Mouse (Mus musculus): ENCODE measurements around the gene Btnl2.

Btnl2 gene

DNA sequence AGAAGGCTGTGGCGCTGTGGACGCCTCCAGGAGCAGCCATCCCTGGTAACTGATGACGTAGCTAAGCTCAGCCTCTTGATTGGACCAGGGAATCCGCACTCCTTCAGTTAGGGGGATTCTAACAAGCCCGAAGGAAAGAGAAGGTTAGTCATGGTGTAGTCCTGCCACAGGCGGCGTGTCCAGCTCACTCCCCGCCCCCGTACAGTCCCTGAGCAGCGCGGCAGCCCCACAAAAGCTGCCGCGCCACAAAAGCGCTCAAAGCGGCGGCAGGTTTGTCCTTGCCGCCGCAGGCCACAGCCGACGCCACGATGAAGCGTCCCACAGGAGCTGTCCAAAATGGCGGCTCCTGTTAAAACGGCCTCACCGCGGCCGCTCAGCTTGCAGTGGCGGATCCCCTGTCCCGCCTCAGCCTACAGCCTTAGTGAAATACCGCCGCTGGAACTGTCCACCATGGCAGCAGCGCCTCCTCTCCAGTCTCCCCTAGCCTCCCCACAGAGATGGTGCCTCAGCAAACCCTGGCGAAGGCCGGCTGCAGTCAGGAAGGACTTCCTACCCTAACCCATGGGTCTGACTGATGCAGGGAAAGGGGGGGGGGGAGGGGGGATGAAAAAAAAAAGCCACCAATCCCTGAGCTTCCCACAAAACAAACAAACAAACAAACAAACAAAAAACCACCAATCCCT lies 44.2 kb downstream of the Btnl2 start, which contains the start of gene BC051142:
BC051142 (plus strand) TSS at position 110 of the 683 bp plus-strand sequence.
- peak; percentile 73 for DNase-seq (ENCODE audit: low read depth)

DNA sequence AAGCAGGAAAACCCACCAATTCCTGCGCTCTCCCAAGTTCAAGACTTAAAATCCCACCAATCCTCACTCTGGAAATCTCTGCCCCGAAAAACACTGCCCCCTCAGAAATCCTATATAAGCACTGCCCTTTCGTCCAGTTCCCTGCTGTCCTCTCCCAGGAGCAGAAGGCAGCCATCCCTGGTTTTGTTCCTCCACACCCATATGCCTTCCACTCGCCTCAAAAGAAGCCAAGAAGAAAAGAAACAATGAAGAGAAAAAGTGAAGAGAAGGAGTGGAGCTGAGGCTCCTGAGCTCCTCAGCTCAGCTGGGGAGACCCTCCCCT lies 44.7 kb downstream of the Btnl2 start:
- DNase-seq (ENCODE audit: low read depth): no peak

DNA sequence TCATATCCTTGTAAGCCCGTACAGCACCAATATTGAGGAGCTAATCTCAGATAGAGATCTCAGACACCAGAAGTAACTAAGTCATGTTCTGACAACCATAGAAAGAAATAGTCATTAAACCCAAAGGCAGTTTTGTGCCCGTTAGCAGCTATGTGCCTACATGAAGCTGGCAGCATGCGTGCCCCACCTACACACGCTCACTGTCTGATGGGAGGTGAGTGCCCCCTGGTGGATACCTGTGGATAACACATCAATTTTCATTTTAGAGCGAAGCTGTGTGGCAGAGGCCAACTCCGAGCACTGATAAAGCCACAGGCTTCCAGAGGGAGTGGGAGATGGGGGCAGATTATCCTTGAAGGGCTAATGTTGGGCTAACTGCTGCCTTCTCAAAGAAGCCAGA lies 56.5 kb downstream of the Btnl2 start:
- DNase-seq (ENCODE audit: low read depth): peak; percentile 58

Data from c-Kit-positive CD71-negative TER-119-negative erythroid progenitor cells, embryonic 14.5 days (primary cell).